Mouse (Mus musculus) layer of hippocampus, adult 18-20 months (tissue): ENCODE measurements around the gene Esyt1. TPM values are rescaled to one million over a fixed set of nuclear protein-coding genes. Genes with fewer than 3 reads are reported as not detected.

Experiments
- DNase-seq, 2 experiments: peaks; one replicate each; pipeline ENCODE4 v3.0.0; 2022; ENCODE audit warnings: low spot score in 2 of 2
- total RNA-seq, 2 experiments: library from RNA; stranded (reverse); gene quantifications; 2 replicates each; pipeline ENCODE4 v1.2.3; 2021

The Esyt1 gene
- total RNA-seq, 2 experiments from 2014 or later = 6.2 to 6.3 TPM

DNA sequence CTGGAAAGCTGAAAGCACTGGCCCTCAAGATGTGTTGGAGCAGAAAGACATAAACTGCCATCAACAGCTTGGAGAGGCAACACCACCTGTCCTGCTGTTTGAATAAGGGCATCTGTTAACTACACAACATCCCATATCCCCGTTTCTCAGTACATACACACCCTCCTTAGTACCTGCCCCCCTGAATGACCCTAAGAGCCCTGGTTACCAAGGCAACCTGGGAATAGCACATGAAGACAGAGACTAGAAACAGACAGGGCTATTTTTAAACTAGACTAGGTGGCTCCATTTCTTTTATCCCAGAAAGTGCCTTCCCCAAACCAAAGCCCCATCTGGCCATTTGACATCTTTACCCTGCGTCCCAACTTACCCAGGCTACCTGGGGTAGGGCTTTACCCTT, 17.4 kb upstream of the Esyt1 start:
- no peak for DNase-seq

- no peak for DNase-seq
Observed at GRCm38 (mm10) chr10:128538340-128538870, 12.7 kb upstream of the Esyt1 start.

DNA sequence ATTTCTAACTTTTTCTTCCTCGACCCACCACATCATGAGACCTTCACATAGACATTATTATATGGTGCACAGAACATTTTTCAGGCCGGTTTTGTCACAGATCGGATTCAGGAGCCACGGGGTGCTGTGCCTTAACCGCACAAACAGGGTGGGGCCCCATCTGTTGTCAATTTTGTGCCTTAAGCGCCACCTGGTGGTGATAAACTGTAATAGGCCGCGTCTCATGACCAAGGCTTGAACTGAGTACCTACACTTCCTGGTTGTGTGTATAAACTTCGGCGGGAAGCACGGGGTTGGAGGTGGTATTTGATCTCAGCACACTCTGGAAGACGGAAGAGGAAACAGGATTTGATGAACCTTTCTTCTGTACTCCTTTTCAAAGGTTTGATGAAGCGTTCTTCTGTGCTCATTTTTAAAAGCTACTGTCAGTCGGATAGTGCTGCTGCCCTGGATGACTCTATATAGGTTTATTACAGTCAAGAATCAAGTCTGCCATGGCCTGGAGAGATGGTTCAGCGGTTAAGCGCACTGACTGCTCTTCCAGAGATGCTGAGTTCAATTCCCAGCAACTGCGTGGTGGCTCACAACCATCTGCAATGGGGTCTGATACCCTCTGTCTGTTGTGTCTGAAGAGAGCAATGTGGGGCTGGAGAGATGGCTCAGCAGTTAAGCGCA, 10.7 kb upstream of the Esyt1 start:
- peak; percentile 70 to 96 for DNase-seq

- DNase-seq = no peak
Observed at GRCm38 (mm10) chr10:128535624-128536265, 10.1 kb upstream of the Esyt1 start.

DNA sequence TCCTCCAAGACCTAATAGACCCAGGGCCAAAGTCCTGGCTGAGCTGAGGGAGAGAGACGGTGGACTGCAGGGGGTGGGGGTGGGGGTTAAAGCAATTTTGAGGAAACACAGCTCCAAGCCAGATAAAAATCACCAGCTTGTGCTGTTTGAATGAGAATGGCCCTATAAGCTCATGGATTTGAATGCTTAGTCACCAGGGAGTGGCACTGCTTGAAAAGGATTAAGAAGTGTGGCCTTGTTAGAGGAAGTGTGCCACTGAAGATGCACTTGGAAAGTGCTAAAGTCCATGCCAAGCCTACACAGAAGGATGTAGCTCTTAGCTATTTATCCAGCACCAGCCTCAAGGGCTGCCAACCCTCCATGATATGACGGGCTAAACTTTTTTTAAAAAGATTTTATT, 9.5 kb upstream of the Esyt1 start:
- no peak for DNase-seq

- no peak for DNase-seq
Observed at GRCm38 (mm10) chr10:128526366-128527356, 990 bp upstream of the Esyt1 start.

DNA sequence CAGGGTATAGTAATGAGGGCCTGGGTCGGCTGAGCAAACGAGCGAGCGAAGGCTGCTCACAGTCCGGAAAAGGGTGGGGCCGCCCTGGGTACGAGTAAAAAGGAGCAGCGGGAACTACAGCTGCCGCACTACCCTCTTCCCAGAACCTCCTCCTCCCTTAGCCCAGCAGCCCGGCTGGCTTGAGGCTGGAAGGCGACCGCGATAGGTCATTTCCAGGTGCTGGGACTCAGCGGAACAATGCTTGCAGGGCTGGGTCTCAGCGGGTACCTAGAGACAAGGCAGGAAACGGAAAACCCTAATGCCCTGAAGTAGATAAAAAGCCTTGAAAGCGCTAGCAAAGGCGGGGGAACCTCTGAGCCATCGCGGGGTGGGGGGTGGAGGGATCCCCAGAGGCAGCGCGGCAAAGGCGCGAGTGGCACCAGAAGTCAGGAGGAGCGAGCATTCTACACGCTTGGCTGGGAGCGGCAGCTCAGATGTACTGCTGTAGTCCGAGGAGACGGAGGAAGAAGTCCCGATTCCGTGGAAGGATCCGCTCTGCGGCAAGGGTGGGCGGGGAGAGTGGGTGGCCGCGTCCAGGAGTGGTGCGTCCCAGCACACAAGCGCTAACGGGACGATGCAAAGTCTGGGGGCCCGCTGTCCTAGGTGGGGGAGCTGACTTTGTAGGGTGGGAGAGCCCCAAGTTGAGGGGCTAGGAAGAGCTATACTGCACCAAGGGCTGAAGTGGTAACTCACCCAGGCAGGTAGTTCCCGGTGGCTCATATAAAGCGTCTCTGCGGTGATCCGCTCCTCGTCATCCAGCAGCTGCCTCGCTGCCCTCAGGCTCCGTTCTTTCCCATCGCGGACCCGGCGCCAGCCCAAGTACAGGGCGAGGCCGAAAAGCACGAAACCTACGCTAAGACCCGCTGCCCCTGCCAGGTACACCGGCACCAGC, 674 bp downstream of the Esyt1 start:
- no peak for DNase-seq

DNA sequence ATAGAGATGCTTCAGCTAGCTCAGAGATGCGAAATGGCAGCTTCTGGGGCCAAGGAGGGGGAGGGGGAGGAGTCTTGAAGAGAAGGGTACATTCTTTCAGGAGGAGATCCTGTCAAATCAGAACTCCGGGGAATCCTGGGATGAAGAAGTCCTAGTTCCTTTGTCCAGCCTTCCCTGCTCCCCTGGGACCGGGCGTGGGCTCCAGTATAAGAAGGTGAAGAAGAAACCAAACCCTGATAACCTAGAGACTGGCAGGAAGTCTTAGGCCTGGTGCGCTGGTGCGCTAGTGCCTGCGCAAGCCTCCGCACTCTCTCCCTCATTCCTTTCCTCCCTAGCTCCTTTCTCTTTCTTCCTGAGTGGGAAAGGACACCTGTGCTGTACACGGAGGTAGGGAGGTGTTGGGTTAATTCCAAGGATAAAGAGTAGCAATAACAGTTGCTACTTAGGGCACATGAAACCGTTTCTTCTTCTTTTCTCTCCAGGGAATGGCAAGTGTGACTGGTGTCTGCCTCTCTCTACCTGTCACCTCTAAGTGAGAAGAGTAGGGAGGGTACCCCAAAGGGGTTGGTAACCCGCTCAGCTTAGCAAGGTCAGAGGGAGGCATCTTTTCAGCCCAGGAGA, 1.4 kb downstream of the Esyt1 start:
- DNase-seq = no peak

DNA sequence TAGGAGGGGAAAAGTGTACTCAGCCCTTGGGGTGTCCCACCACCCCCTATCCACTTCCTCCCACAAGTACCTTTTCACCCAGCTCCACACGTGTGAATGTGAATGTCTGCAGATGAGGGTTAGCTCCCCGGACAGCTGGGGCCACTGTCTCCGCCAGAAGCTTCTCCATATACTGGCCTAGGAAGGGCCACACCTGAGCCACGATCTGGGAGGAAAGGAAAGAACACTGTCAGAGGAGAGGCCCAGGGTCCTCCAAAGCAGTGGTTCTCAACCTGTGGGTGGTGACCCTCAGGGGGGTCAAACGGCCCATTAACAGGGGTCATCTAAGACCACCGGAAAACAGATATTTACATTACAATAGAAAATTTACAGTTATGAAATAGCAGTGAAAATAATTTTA, 3.3 kb downstream of the Esyt1 start:
- no peak for DNase-seq

GRCm38 (mm10) chr10:128520591-128520990, 5.1 kb downstream of the Esyt1 start:
- DNase-seq = no peak

GRCm38 (mm10) chr10:128518833-128519232, 6.8 kb downstream of the Esyt1 start:
- DNase-seq = peak in 1 of 2 experiments; percentile 63

DNA sequence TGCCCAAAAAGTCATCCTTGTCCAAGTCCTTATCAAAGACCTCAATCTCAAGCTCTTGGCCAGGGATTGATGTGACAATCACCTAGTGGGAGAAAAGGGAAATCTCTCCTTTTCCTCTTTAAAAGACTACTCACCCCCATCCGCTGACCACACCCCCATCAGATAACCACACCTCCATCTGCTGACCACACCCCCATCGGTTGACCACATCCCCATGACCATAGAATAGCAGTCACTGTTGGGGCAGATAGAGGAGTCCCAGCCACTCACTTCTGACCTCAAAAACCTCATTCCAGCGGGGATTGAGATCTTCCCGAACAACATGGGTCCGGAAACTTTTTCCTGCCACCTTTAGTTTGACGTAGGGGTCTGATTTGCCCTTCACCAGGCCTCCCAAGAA, 9.0 kb downstream of the Esyt1 start:
- no peak for DNase-seq

DNA sequence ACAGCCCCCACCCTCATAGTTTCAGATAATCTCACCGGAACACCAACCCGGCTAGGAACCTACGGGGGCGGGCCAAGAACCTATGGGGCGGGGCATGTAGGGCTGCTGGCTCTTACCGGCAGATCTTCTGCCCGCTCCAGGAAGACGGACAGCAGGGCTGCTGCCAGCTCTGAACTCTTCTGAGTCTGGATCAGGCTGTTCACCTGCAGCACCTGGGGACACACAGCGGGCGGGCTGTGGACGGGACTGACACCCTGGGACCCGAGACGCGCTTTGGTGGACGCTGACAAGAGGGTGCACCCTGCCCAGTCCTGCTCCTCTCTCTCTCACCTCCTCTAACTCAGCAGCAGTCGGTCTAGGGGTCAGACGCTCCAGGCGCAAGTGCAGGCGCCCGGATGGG, 9.6 kb downstream of the Esyt1 start:
- no peak for DNase-seq

DNA sequence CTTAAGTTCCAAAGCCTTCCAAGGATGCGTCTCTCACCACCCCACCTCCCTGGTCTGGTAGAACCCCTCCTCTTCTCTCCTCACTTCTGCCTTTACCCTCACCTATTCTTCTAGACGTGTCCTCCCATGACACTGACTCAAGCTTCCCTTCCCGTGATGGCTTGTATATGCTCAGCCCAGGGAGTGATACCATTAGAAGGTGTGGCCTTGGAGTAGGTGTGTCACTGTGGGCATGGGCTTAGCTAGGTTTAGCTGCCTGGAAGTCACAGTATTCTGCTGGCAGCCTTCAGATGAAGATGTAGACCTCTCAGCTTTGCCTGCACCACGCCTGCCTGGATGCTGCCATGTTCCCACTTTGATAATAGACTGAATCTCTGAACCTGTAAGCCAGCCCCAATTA, 10.6 kb downstream of the Esyt1 start:
- no peak for DNase-seq

- no peak for DNase-seq
Observed at GRCm38 (mm10) chr10:128511761-128512160, 13.9 kb downstream of the Esyt1 start.

GRCm38 (mm10) chr10:128511189-128511588, 14.5 kb downstream of the Esyt1 start:
- no peak for DNase-seq

- no peak for DNase-seq
Observed at GRCm38 (mm10) chr10:128510301-128510700, 15.4 kb downstream of the Esyt1 start.

DNA sequence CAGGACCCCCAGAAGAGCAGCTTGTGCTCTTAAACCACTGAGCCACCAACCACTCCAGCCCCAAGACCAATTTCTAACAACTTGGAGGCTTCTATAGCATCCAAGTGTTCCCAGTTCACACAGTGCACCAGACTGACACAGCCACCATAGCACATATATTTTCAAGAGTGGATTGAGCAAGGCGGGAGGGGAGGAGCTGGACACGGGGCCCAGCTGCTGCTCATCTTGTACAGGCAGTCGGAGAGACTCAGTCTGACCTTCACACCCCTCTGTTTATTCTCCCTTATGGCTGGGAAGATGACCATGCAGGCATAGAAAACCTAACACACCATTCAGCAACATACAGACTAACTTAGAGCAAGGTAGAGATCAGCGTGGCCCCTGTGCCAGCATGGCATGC, 15.8 kb downstream of the Esyt1 start:
- no peak for DNase-seq

DNA sequence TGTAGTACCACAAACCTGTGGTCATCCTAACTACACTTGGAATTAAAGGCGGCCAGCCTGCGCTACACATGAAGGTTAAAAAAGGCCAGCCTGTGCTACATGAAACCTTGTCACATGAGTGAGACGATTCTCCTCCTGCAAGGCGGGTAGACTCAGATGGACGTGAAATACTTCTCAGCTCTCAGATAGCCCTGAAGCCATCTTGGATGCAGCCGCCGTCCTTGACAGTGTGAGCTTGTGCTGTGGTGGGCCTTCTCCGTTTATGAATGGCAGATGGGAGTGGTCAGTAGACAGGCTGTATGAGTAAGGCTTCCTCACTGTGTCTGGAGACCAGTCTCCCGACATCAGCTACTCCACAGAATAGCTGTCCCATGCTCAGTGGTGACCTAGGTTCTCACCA, 16.5 kb downstream of the Esyt1 start:
- no peak for DNase-seq

DNA sequence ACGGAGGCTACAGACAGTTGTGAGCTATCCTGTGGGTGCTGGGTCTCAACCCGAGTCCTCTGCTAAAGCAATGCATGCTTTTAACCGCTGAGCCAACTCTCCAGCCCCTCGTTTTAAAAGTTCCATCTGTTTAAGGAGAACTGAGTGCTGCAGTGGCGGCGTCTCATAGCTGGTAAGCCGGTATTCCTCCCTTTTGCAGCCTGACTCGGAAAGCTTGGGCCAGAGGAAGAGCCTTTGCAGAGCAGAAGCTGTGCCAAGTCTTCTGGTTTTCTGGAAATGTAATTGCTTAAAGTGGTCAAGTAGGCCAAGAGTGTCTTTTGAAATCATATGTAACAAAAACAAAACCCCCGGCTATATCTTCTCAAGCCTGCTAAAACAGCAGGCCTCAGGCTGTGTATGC, 17.4 kb downstream of the Esyt1 start:
- DNase-seq = no peak
